Mouse (Mus musculus) ES-Bruce4 (cell line): ENCODE data around the gene Fancg. TPM values are rescaled to one million over a fixed set of nuclear protein-coding genes. Genes with fewer than 3 reads are reported as not detected.

Experiments
- H3K27ac ChIP-seq: 2 replicates; pipeline ENCODE4 v1.5.1; 2012; ENCODE audit warnings: low read length, inconsistent platforms; ENCODE audit not compliant: insufficient read depth
- H3K27me3 ChIP-seq: 2 replicates; pipeline ENCODE4 v1.6.1; 2012; ENCODE audit warnings: mild to moderate bottlenecking, low read length, inconsistent platforms; ENCODE audit not compliant: control insufficient read depth, poor library complexity, insufficient read depth, severe bottlenecking
- H3K36me3 ChIP-seq: 2 replicates; pipeline ENCODE4 v1.6.1; 2012; ENCODE audit warnings: inconsistent platforms, mild to moderate bottlenecking, low read length, moderate library complexity; ENCODE audit not compliant: control insufficient read depth, poor library complexity, insufficient read depth, severe bottlenecking
- H3K4me1 ChIP-seq: one replicate; pipeline ENCODE4 v1.8.1; 2011; ENCODE audit warnings: low read length; ENCODE audit not compliant: control insufficient read depth, insufficient read depth
- H3K4me3 ChIP-seq: 2 replicates; pipeline ENCODE4 v1.5.1; 2011; ENCODE audit warnings: low read depth, mild to moderate bottlenecking, low read length
- H3K9ac ChIP-seq: 2 replicates; pipeline ENCODE4 v1.6.1; 2012; ENCODE audit warnings: low read depth, mild to moderate bottlenecking, inconsistent platforms; ENCODE audit not compliant: poor library complexity, severe bottlenecking
- H3K9me3 ChIP-seq: replicated peaks from 2 replicates; pipeline ENCODE4 v1.6.1; 2012; ENCODE audit warnings: mild to moderate bottlenecking, low read length, inconsistent platforms; ENCODE audit not compliant: control insufficient read depth, poor library complexity, insufficient read depth, severe bottlenecking
- CTCF ChIP-seq: IDR thresholded peaks from one replicate; pipeline ENCODE4 v1.8.1; 2011; ENCODE audit warnings: low read depth, low read length
- EP300 ChIP-seq: IDR thresholded peaks from 2 replicates; pipeline ENCODE4 v1.6.1; 2011; ENCODE audit warnings: low read depth, low read length; ENCODE audit not compliant: insufficient read depth
- POLR2A ChIP-seq: IDR thresholded peaks from one replicate; pipeline ENCODE4 v1.8.1; 2011; ENCODE audit warnings: low read length; ENCODE audit not compliant: insufficient read depth
- polyA plus RNA-seq: library from polyadenylated mRNA; stranded (reverse); fragments of >200 nt; gene quantifications from 2 replicates; pipeline ENCODE4 v1.2.4, GENCODE M21; 2011; ENCODE audit warnings: low read depth; ENCODE audit not compliant: missing spikeins, insufficient read depth, insufficient read length

Fancg gene
- polyA plus RNA-seq, 1 experiment = 12.8 TPM

DNA sequence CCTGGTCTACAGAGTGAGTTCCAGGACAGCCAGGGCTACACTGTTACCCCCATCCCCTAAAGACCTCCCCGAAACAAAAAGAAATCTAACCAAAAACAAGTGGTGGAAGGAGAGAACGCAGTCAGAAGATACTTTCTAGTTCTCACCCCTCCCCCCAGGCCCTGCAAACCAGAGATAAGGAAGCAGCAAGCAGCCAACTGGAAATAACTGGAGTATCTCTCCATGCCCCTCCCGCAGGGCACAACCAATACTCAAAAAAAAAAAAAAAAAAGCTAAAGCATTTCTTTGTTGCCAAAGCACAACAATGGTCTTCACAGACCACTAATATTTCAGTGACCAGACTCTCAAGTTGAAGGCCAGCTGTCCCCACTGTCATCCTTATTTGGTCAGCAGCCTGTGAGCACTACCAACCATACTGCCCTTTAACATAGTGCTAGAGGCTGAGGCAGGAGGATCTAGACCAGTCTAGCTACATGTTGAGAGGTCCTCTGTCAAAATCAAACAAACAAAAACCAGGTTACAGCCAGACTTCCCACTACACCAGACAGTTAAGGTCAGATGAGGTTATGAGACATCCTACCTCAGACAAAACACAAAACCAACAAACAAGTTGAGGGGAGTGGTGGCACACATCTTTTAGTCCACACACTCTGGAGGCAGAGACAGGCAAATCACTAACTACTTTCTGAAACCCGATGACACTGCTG, 27.7 kb upstream of the Fancg start:
- H3K9me3 ChIP-seq = no peaks in the 10 kb centered on the region
- no peak for TF ChIP-seq POLR2A
- no peak for TF ChIP-seq CTCF
- no peak overlapping the region for H3K9ac ChIP-seq
- no peak overlapping the region for H3K27ac ChIP-seq
- no peak overlapping the region for H3K4me3 ChIP-seq
- no peaks in the 10 kb centered on the region for H3K36me3 ChIP-seq
- H3K27me3 ChIP-seq = no peaks in the 10 kb centered on the region
- H3K4me1 ChIP-seq = no peaks in the 10 kb centered on the region

DNA sequence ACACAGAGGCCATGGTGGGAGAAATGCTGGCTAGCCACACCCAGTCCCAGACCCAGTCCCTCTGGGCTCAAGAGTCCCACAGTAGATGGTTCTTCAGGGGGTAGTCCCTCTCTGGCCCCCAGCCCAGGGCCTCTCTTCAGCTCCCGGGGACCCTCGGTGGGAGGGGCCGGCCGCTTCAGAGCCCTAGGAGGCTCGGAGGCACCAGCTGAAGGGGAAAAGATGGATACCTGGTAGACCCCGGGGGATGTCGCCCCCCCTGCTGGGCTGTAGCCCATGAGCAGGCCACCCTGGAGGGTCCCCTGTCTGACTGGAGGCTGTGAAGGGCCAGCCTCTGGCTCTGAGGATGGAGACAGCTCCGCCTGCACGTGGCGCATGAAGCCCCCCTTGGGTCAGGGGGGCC, 26.1 kb upstream of the Fancg start:
- Histone ChIP-seq H3K9ac (no peak overlapping the region), H3K27ac (no peak overlapping the region), H3K4me3 (no peak overlapping the region), H3K27me3 (no peaks in the 10 kb centered on the region), H3K4me1 (no peaks in the 10 kb centered on the region), H3K9me3 (no peaks in the 10 kb centered on the region), H3K36me3 (no peaks in the 10 kb centered on the region)
- TF ChIP-seq CTCF (no peak), EP300 (no peak), POLR2A (no peak)

DNA sequence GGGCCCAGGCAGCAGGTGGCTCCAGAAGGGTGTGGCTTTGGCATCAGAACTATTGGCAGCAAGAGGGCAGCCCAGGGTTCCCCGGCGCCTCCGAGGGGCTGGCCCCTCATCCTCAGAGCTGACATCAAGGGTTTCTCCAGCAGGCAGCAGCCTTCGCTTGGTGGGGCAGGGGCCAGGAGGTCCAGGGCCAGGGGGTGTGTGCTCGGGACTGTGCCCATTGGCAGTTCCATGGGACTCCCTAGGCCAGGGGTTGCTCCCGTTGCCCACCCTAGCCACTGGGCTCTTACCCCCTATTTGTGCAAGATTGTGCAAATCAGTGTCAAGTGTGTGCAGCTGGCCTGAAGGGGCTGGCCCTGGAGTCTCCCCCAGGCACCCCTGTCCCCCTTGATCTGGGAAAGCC, 25.5 kb upstream of the Fancg start:
- Histone ChIP-seq H3K9me3 (no peaks in the 10 kb centered on the region), H3K27me3 (no peaks in the 10 kb centered on the region), H3K4me1 (no peaks in the 10 kb centered on the region), H3K36me3 (no peaks in the 10 kb centered on the region), H3K4me3 (no peak overlapping the region), H3K27ac (no peak overlapping the region), H3K9ac (no peak overlapping the region)
- TF ChIP-seq CTCF (no peak), POLR2A (no peak), EP300 (no peak)

DNA sequence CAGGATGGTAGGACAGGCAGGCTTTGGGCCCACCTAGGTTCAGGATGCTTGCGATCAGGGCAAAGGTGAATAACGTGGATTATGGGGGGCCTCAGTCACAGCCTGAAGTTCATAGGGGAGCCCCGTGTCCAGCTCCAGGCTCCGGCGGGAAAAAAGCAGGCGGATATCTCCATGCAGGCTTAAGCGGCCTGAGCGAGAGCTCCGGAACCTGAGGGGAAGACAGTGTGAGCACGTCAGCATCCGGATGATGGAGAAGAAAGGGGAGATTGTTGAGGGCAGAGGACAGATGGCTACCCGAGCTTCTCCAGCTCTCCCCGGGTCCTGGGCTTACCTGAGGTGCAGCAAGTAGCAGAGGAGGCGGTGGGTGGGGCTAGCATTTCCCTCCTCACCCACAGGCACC, 23.2 kb upstream of the Fancg start:
- H3K4me3 ChIP-seq = no peak overlapping the region
- no peaks in the 10 kb centered on the region for H3K9me3 ChIP-seq
- TF ChIP-seq CTCF (no peak), EP300 (no peak), POLR2A (no peak)
- peaks cover 10% of the 10 kb centered on the region for H3K36me3 ChIP-seq
- no peaks in the 10 kb centered on the region for H3K27me3 ChIP-seq
- H3K4me1 ChIP-seq = peaks cover 2% of the 10 kb centered on the region
- H3K27ac ChIP-seq = no peak overlapping the region
- no peak overlapping the region for H3K9ac ChIP-seq

DNA sequence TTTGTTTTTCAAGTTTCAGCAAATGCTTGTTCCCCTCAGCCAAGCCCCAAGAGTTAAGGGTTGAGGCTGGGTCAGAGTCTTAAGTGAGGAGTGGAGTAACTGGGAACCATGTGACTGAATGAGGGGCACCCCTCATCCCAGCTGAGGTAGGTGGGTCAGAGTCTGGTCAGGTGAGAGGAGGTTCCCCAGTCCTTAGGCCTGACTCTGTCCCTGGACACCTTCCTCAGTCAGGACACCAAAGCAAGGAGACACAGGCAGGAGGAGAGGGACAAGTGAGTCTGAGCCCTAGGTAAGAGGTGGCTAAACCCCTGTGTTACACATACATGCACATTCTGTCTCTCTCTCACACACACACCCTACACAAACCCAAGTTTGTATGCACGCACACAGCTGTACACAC, 22.2 kb upstream of the Fancg start:
- no peaks in the 10 kb centered on the region for H3K27me3 ChIP-seq
- TF ChIP-seq EP300 (no peak), CTCF (no peak), POLR2A (no peak)
- peaks cover 2% of the 10 kb centered on the region for H3K4me1 ChIP-seq
- H3K36me3 ChIP-seq = peaks cover 16% of the 10 kb centered on the region
- no peak overlapping the region for H3K27ac ChIP-seq
- no peaks in the 10 kb centered on the region for H3K9me3 ChIP-seq
- H3K4me3 ChIP-seq = no peak overlapping the region
- no peak overlapping the region for H3K9ac ChIP-seq

DNA sequence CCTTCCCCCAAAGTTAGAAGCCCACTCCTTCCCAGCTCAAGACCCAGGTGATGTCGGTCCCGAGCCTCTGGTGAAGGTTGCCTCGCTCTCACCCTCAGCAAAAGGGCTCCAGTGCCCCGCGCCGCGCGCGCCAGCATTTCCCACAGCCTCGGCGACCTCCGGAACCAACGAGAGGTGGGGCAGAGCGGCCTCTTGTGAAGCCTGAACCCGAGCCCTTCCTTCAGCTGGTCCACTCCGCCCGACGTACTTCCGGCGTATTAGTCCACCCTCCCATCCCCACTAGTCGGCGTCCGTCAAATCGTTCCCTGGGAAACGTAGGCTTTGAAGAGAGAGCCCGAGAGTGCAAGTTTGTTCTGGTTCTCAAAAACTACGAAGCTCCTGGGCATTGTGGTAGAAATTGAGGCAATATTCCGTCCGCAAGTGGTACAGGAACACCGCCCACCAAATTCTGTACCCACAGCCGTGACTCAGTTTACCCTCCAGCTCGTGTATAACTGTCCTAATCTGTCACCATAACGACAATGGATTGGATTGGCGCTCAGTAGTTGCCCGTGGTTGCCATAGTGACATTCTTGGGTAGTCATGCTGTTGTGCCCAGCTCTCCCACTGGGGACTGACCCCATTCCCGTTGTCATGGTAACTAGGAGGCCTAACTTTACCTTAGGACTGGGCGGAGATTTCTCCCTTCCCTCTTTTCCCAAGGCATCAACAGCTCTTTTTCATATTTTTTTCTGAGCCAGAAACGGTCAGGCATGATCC, 21.1 kb upstream of the Fancg start, which contains the start of gene Stoml2:
TSS of gene Stoml2 (minus strand) at position 474 of the 759 bp plus-strand sequence.
- H3K27me3 ChIP-seq = no peaks in the 10 kb centered on the region
- H3K4me3 ChIP-seq = peak within 1 kb of the TSS; percentile 83
- H3K9ac ChIP-seq = peak within 1 kb of the TSS; percentile 79
- no peaks in the 10 kb centered on the region for H3K9me3 ChIP-seq
- TF ChIP-seq CTCF = peak; percentile 15
- TF ChIP-seq EP300 = no peak; the same call in 1 of the 2 replicates
- peak; percentile 23 for TF ChIP-seq POLR2A
- no peak within 1 kb of the TSS; the same call in 1 of the 2 replicates for H3K27ac ChIP-seq
- H3K4me1 ChIP-seq = peaks cover 2% of the 10 kb centered on the region
- peaks cover 16% of the 10 kb centered on the region for H3K36me3 ChIP-seq
